Mouse (Mus musculus) heart, embryonic 15.5 days (tissue): ENCODE measurements around the gene Tuba3b. TPM values are rescaled to one million over a fixed set of nuclear protein-coding genes. Genes with fewer than 3 reads are reported as not detected.
A peak's percentile ranks its signal among the peaks of the same experiment; 100 is the strongest.

Experiments
- ATAC-seq: fragments of 200-750 bp; cut with Nextera tagmentation; replicated peaks from 2 replicates; pipeline ENCODE4 v1.8.0; 2017; ENCODE audit warnings: low read depth, moderate TSS enrichment; ENCODE audit not compliant: insufficient number of reproducible peaks, insufficient read depth, low FRiP score
- H3K27ac ChIP-seq: fragments of 300-500 bp; sonication (generic); 2 replicates; pipeline ENCODE4 v1.5.1; 2015; ENCODE audit warnings: mild to moderate bottlenecking, inconsistent platforms
- H3K27me3 ChIP-seq: fragments of 300-500 bp; sonication (generic); 2 replicates; pipeline ENCODE4 v1.6.1; 2015; ENCODE audit warnings: inconsistent platforms
- H3K36me3 ChIP-seq: fragments of 300-500 bp; sonication (generic); 2 replicates; pipeline ENCODE4 v1.6.1; 2015; ENCODE audit warnings: mild to moderate bottlenecking, inconsistent platforms
- H3K4me1 ChIP-seq: fragments of 300-500 bp; sonication (generic); replicated peaks from 2 replicates; pipeline ENCODE4 v1.6.1; 2015; ENCODE audit warnings: inconsistent platforms
- H3K4me2 ChIP-seq: fragments of 300-500 bp; sonication (generic); 2 replicates; pipeline ENCODE4 v1.6.1; 2015; ENCODE audit warnings: inconsistent platforms, mild to moderate bottlenecking, moderate library complexity
- H3K4me3 ChIP-seq: fragments of 300-500 bp; sonication (generic); 2 replicates; pipeline ENCODE4 v1.5.1; 2015; ENCODE audit warnings: mild to moderate bottlenecking, inconsistent platforms
- H3K9ac ChIP-seq: fragments of 300-500 bp; sonication (generic); 2 replicates; pipeline ENCODE4 v1.6.1; 2015; ENCODE audit warnings: mild to moderate bottlenecking, inconsistent platforms
- H3K9me3 ChIP-seq: fragments of 300-500 bp; sonication (generic); replicated peaks from 2 replicates; pipeline ENCODE4 v1.6.1; 2016; ENCODE audit warnings: inconsistent platforms
- WGBS: fragments of 180-500 bp; shearing (Covaris S2); methylation state at CpG from one replicate; pipeline ENCODE4 v1.1.7; 2015; ENCODE audit warnings: mixed read lengths; 5-methylcytosine and 5-hydroxymethylcytosine counted together
- polyA plus RNA-seq: library from polyadenylated mRNA; unstranded; fragments of >200 nt; fragmentation: Nextera tagmentation; extraction: Ambion mirVana; gene quantifications from 2 replicates; pipeline ENCODE4 v1.2.1, GENCODE M21; 2015

The Tuba3b gene
- polyA plus RNA-seq, 1 experiment from 2014 or later, result 0.39 TPM

DNA sequence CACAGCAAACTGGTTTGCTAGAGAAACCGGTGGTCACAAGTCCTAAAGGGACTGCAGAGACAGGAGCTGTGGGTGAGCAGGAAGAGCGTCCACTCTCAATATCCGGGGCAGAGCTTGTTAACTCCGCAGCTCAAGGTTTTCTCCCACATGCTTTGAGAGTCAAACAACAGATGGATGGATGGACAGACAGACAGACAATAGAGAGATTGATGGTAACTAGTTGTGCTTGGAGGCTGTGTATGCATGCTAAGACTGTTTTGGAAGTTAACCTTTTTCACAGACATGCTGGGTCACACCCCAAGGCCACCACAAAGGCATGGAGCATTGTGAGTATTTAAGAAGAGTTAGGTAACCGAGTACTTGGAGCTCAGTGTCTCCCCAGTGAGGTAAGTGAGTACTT, 6.9 kb upstream of the Tuba3b start:
- Histone ChIP-seq H3K4me2 (no peak overlapping the region), H3K4me1 (0 out of 2 replicates have a peak, but pooled peaks cover 2% of the 10 kb centered on the region), H3K27me3 (no peaks in the 10 kb centered on the region), H3K9ac (no peak overlapping the region), H3K9me3 (no peaks in the 10 kb centered on the region), H3K4me3 (no peak overlapping the region), H3K27ac (no peak overlapping the region), H3K36me3 (no peaks in the 10 kb centered on the region)
- WGBS, result 88% methylated on average over 5 of the region's 5 CpGs
- no peak for ATAC-seq

DNA sequence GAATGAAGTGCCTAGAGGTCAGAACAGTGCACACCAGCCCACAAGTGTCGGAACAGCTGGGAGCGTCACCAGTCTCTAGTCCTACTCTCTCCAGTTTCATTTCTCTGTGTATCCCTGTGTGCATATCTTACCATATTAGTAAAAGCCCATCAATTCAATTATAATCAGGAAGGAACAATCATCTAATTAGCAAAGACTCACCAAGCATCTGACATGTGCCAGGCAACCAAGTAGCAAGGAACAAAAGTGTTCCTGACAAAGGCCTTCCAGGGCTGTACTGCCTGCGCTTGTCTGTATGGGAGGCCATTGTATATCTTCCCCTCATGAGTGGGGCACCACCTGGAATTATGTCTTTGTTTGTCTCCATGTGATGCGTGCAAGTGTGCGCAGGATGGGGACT, 4.7 kb upstream of the Tuba3b start:
- WGBS, result 96% methylated on average over 5 of the region's 5 CpGs
- H3K9ac ChIP-seq, result no peak overlapping the region
- H3K4me1 ChIP-seq, result no peaks in the 10 kb centered on the region
- H3K4me3 ChIP-seq, result no peak overlapping the region
- no peak for ATAC-seq
- no peaks in the 10 kb centered on the region for H3K36me3 ChIP-seq
- no peaks in the 10 kb centered on the region for H3K9me3 ChIP-seq
- no peak overlapping the region for H3K27ac ChIP-seq
- H3K4me2 ChIP-seq, result no peak overlapping the region
- H3K27me3 ChIP-seq, result no peaks in the 10 kb centered on the region

DNA sequence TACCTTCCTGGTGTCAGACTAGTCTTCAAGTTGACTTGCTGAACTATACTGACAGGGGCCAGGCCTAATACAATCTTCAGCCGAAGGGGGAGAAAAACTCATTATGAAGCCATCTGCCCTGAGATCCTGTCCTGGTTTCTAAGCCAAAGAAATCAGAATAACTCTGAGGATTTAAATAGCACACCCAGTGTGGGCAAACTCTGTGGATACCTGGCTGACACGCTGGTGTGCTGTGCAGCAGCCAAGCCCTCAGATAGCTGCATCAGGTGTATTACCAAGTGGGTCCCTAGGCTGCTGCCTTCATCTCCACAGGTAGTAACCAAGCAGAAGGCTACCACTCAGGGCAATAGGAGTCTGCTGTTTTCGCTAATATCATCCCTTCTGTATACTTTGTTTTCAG, 2.9 kb upstream of the Tuba3b start:
- Histone ChIP-seq H3K4me2 (no peak overlapping the region), H3K27me3 (no peaks in the 10 kb centered on the region), H3K27ac (no peak overlapping the region), H3K4me3 (no peak overlapping the region), H3K36me3 (no peaks in the 10 kb centered on the region), H3K9ac (no peak overlapping the region), H3K9me3 (no peaks in the 10 kb centered on the region), H3K4me1 (0 out of 2 replicates have a peak, but pooled peaks cover 4% of the 10 kb centered on the region)
- ATAC-seq, result no peak
- WGBS, result 87% methylated on average over 3 of the region's 3 CpGs

DNA sequence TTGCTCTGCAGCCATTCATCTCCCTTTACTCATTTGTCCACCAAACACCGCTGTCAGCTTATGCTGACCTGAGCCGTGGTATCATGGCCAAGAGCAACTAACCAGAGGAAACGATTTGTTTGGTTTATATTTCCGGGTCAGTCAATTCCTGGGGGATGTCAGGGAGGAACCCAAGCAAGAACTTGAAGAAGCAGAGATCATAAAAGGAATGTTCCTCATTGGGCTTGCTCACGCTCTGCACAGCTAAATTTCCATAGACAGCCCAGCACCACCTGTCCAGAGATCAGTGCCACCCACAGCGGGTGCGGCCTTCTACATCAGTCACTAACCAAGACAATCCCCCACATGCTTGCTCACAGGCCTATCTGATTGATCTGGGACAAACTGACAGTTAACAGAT, 1.3 kb upstream of the Tuba3b start, which contains the start of gene Lmntd1:
Gene Lmntd1 (minus strand): TSS at position 101 of the 400 bp plus-strand sequence.
- WGBS, result 76% methylated on average over 7 of the region's 7 CpGs
- no peak within 1 kb of the TSS for H3K27ac ChIP-seq
- H3K4me3 ChIP-seq, result no peak within 1 kb of the TSS
- no peaks in the 10 kb centered on the region for H3K27me3 ChIP-seq
- no peaks in the 10 kb centered on the region for H3K36me3 ChIP-seq
- H3K9me3 ChIP-seq, result no peaks in the 10 kb centered on the region
- H3K4me2 ChIP-seq, result no peak within 1 kb of the TSS
- no peak within 1 kb of the TSS for H3K9ac ChIP-seq
- peaks cover 9% of the 10 kb centered on the region for H3K4me1 ChIP-seq
- ATAC-seq, result no peak

DNA sequence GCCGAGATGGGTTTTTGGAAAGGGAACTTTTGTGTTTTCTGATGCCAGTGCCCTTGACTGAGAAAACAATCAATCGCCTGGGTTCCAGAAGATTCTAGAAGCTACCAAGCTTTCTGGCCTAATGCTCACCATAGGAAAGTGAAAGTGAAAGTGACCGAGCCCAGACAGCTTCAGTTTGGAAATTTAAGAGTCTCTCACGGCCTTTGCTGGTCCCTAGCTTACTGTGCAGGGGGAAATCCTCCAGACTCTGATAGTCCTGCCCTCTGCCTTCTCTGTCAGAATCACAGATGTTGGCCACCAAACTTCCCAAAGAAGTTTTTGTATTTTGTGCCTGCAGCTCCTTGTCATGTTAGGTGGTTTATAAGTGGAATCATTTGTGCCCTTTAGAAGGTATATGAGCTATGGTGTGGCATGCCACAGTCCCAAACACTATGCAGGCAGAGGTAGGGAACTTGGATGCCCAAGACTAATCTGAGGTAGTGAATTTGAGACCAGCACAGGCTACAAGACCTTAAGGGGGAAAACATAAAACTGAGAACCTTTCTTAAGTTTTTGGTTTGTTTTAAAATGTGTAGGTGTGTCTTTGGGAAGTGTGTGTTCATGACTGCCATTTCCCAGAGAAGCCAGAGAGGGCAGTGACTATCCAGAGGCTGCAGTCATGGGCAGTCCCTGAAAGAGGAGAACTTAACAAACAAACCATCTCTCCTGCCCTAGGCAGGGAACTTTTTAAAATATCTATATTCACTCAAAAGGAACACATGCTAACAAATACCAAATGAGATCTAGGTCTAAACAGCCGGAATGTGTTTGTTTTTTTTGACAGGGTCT, 1.1 kb downstream of the Tuba3b start:
- no peak overlapping the region for H3K9ac ChIP-seq
- no peak overlapping the region for H3K27ac ChIP-seq
- WGBS, result 79% methylated on average over 5 of the region's 5 CpGs
- H3K9me3 ChIP-seq, result no peaks in the 10 kb centered on the region
- H3K4me3 ChIP-seq, result no peak overlapping the region
- H3K4me2 ChIP-seq, result peak overlapping the region; percentile 24; the same call in 1 of the 2 replicates
- no peak for ATAC-seq
- H3K27me3 ChIP-seq, result no peaks in the 10 kb centered on the region
- peaks cover 9% of the 10 kb centered on the region for H3K4me1 ChIP-seq
- H3K36me3 ChIP-seq, result no peaks in the 10 kb centered on the region

DNA sequence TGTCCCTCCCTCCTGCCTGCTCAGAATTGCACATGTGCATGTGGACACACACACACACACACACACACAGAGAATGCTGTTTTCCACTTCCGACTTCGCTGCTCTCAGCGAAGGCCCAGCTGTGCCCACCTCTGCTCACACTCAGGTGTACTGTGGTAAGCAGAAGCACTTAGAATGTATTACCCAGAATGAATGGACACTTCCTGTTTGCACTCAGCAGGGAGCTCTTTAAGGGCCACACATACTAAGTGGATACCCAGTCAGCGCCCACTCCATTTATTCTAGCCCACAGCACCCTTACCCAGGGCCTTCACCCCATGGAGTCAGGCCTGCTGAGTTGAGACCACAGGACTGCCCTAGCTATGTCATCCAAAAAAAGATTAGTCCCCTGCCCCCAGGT, 7.6 kb downstream of the Tuba3b start:
- Histone ChIP-seq H3K4me2 (no peak overlapping the region), H3K9ac (no peak overlapping the region), H3K4me3 (no peak overlapping the region), H3K4me1 (peaks cover 1% of the 10 kb centered on the region), H3K27me3 (no peaks in the 10 kb centered on the region), H3K27ac (no peak overlapping the region), H3K36me3 (no peaks in the 10 kb centered on the region), H3K9me3 (no peaks in the 10 kb centered on the region)
- ATAC-seq, result no peak
- 86% methylated on average over 4 of the region's 4 CpGs for WGBS

DNA sequence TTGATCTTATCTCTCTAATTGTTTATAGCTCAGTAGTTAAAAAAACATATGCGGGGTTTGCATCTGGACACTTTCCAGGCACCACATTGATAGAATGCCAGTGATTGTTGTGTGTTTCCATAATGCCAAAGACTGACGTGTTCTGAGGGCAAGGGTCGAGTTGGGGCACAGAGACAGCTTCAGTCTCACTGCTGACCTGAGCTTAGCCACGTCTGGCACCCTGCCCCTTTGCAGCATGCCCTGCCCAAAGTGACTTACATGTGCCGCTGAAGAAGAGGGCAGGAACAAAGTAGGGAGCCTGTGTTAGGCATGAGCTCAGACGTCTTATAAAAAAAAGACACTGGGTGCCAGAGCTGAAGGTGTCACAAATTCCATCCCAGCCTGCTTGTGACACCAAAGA, 14.7 kb downstream of the Tuba3b start:
- 26% methylated on average over 6 of the region's 6 CpGs for WGBS
- Histone ChIP-seq H3K9me3 (no peaks in the 10 kb centered on the region), H3K27me3 (no peaks in the 10 kb centered on the region), H3K9ac (no peak overlapping the region), H3K4me3 (no peak overlapping the region), H3K4me2 (no peak overlapping the region), H3K36me3 (no peaks in the 10 kb centered on the region), H3K4me1 (peaks cover 5% of the 10 kb centered on the region; the same call in 1 of the 2 replicates), H3K27ac (no peak overlapping the region)
- ATAC-seq, result no peak

DNA sequence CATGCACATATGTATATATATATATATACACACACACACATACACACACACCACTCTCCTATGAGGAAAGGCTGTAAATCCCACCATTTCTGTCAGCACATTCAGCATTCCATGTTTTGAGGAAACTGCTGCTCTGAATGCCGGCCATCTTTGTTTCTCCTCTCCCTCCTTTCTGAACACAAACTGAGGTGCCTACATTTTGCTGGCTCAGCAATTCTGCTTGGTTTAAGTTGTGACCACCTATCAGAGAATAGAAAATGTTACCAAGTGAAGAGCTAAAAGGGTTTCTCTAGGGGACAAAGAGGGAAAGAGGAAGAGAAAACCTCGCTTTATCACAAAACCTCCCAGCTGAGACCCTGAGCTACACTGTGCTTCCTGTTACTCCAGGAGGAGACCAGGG, 18.9 kb downstream of the Tuba3b start:
- no peak overlapping the region for H3K4me2 ChIP-seq
- WGBS, result 68% methylated on average over 2 of the region's 2 CpGs
- H3K27me3 ChIP-seq, result no peaks in the 10 kb centered on the region
- H3K36me3 ChIP-seq, result no peaks in the 10 kb centered on the region
- ATAC-seq, result no peak
- H3K4me3 ChIP-seq, result no peak overlapping the region
- peaks cover 12% of the 10 kb centered on the region for H3K4me1 ChIP-seq
- no peaks in the 10 kb centered on the region for H3K9me3 ChIP-seq
- no peak overlapping the region for H3K27ac ChIP-seq
- no peak overlapping the region for H3K9ac ChIP-seq

DNA sequence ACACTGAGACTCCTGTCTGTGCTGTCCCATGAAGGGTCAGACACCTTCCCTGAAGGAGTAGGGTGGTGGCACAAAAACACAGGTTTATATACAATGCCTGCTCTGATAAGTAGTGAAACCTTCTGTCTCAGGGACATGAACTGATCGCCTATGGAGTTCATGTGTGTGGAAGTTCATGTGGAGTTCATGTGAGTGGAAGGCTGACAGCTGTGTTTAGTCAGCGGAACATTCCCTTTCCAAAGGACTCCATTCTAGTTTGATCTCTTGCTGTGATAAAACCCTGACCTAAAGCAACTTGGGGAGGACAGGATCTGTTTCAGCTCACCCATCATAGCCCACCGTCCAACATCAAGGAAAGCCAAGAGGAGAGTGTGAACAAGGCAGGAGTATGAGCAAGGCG, 21.1 kb downstream of the Tuba3b start:
- Histone ChIP-seq H3K27ac (no peak overlapping the region), H3K4me2 (no peak overlapping the region), H3K9ac (no peak overlapping the region), H3K36me3 (no peaks in the 10 kb centered on the region), H3K9me3 (no peaks in the 10 kb centered on the region; the same call in 1 of the 2 replicates), H3K27me3 (no peaks in the 10 kb centered on the region), H3K4me1 (peaks cover 10% of the 10 kb centered on the region), H3K4me3 (no peak overlapping the region)
- ATAC-seq, result no peak
- 69% methylated on average over 4 of the region's 4 CpGs for WGBS

DNA sequence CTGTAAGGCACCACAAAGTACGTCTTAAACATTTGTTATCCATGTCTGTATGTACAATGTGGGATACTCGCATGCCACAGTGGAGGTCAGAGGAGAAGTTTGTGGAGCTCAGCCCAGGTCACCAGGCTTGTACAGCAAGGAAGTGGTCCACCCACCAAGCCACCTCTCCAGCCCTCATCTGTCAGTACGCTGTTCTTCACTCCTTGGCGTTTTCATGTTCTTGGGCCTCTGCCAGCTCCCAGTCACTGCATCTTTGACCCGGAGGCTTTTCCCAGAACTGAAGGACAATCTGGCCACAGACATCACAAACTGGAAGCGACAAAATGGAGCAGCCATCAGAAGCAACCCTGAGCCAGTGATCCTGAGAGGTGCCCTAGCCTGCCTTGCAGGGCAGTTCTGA, 22.7 kb downstream of the Tuba3b start:
- Histone ChIP-seq H3K4me3 (no peak overlapping the region), H3K27me3 (no peaks in the 10 kb centered on the region), H3K4me2 (no peak overlapping the region), H3K36me3 (no peaks in the 10 kb centered on the region), H3K4me1 (peaks cover 10% of the 10 kb centered on the region), H3K9me3 (no peaks in the 10 kb centered on the region; the same call in 1 of the 2 replicates), H3K9ac (no peak overlapping the region), H3K27ac (no peak overlapping the region)
- ATAC-seq, result peak; percentile 50; the same call in 1 of the 2 replicates
- 30% methylated on average over 6 of the region's 6 CpGs for WGBS

DNA sequence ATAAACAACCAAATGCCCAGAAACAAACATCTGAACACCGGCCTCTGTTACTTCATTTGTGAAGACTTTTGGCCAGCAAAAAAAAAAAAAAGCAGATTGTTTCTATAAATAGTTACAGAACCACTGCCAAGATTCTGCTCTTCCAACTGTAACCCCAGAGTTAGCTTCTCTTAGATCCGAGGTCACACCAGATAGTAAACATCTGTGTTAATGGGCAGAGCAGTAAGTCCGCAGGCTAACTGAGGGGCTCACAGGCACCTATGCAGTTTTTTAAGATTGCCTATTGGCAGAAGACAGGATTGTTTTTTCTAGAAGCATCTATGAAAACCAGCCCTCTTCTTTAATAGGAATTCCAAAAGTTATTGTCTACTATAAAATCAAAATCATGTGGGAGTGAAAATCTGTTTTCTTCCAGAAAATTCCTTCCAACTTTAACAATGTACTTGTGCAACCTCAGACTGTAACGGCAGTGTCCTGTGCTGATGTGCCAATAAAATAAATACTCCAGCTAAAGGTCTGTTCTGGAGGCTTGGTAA, 25.5 kb downstream of the Tuba3b start:
- ATAC-seq, result no peak
- H3K9ac ChIP-seq, result no peak overlapping the region
- no peak overlapping the region for H3K27ac ChIP-seq
- 48% methylated on average over 4 of the region's 4 CpGs for WGBS
- H3K4me2 ChIP-seq, result no peak overlapping the region
- H3K27me3 ChIP-seq, result no peaks in the 10 kb centered on the region
- peaks cover 10% of the 10 kb centered on the region for H3K4me1 ChIP-seq
- H3K9me3 ChIP-seq, result no peaks in the 10 kb centered on the region; the same call in 1 of the 2 replicates
- H3K4me3 ChIP-seq, result no peak overlapping the region
- no peaks in the 10 kb centered on the region for H3K36me3 ChIP-seq

DNA sequence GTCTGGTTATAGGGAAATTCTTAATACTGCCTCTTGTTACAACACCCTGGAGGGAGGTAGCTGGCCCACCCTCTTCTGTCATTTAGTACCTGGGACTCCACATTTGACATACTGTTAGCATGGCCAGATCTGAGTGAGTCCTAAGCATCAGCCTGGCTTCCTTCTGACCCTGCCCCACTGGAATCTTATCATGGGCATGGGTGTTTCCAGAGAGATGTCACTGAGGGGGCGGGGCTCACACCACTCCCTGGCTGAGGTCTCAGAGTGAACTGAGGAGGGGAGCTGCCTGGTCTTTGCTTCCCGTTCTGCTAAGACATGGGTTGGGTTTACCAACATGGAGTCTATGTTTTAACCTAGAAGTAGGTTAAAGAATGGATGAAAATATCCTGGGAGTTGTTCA, 36.4 kb downstream of the Tuba3b start:
- no peak for ATAC-seq
- 56% methylated on average over 2 of the region's 2 CpGs for WGBS
- H3K9me3 ChIP-seq, result no peaks in the 10 kb centered on the region; the same call in 1 of the 2 replicates

More for the DNA sequence above, 36.4 kb downstream of the Tuba3b start:
- H3K4me2 ChIP-seq, result no peak overlapping the region
- H3K36me3 ChIP-seq, result no peaks in the 10 kb centered on the region
- H3K4me3 ChIP-seq, result no peak overlapping the region
- H3K27ac ChIP-seq, result no peak overlapping the region
- no peak overlapping the region for H3K9ac ChIP-seq
- no peaks in the 10 kb centered on the region for H3K4me1 ChIP-seq
- H3K27me3 ChIP-seq, result no peaks in the 10 kb centered on the region
